Mouse (Mus musculus): ENCODE measurements around the gene Uhrf2. TPM values are rescaled to one million over a fixed set of nuclear protein-coding genes. Genes with fewer than 3 reads are reported as not detected.

Uhrf2 gene
- 50.1 and 54.6 TPM in 2 replicates for polyA plus RNA-seq (2014; fragmentation: Nextera tagmentation; extraction: Ambion mirVana)

GRCm38 (mm10) chr19:30029894-30030635, at the start of gene Uhrf2:
Gene Uhrf2, plus strand, starts transcription at chr19:30030513.
- H3K27me3 ChIP-seq (ENCODE audit: control insufficient read depth, insufficient read depth, low read length), result no peaks in the 10 kb centered on the region
- peak within 1 kb of the TSS; percentile 99 for H3K9ac ChIP-seq (ENCODE audit: low read length)
- H3K4me1 ChIP-seq (ENCODE audit: control insufficient read depth in 2 of 2, insufficient read depth in 2 of 2, low read length in 2 of 2), result peaks cover under 1 to 21% of the 10 kb centered on the region in 2 experiments
- peak within 1 kb of the TSS; percentile 94 to 99 for H3K4me3 ChIP-seq (ENCODE audit: control insufficient read depth in 1 of 2, insufficient read depth in 1 of 2, low read depth in 1 of 2, low read length in 2 of 2)
- peak; percentile 96 for ATAC-seq (ENCODE audit: insufficient number of reproducible peaks, insufficient read depth, low FRiP score, low read depth)
- H3K36me3 ChIP-seq (ENCODE audit: control insufficient read depth, insufficient read depth, low read length), result no peaks in the 10 kb centered on the region
- 3% methylated on average over 71 of the region's 74 CpGs for WGBS
- H3K9me3 ChIP-seq (ENCODE audit: control insufficient read depth, low read length), result no peaks in the 10 kb centered on the region
- H3K4me2 ChIP-seq (ENCODE audit: low read length), result peak within 1 kb of the TSS; percentile 86
- H3K27ac ChIP-seq (replicated peaks in 1 of 2; ENCODE audit: control insufficient read depth in 1 of 2, insufficient read depth in 1 of 2, low read depth in 2 of 2, low read length in 2 of 2), result peak within 1 kb of the TSS; percentile 93 to 95

- no peak for ATAC-seq (ENCODE audit: insufficient number of reproducible peaks, insufficient read depth, low FRiP score, low read depth)
These were observed 45.9 kb upstream of the Uhrf2 start for GRCm38 (mm10) chr19:29984208-29985005.

GRCm38 (mm10) chr19:29986464-29987091, 43.7 kb upstream of the Uhrf2 start:
- no peaks in the 10 kb centered on the region for H3K27me3 ChIP-seq (ENCODE audit: control insufficient read depth, insufficient read depth, low read length)
- H3K27ac ChIP-seq (replicated peaks in 1 of 2; ENCODE audit: control insufficient read depth in 1 of 2, insufficient read depth in 1 of 2, low read depth in 2 of 2, low read length in 2 of 2), result peak overlapping the region in 1 of 2 experiments; percentile 3; a peak in 1 of 4 replicates
- peak overlapping the region; percentile 50 for H3K4me2 ChIP-seq (ENCODE audit: low read length)
- no peak overlapping the region for H3K4me3 ChIP-seq (ENCODE audit: control insufficient read depth in 1 of 2, insufficient read depth in 1 of 2, low read depth in 1 of 2, low read length in 2 of 2)
- peak overlapping the region; percentile 8; the same call in 1 of the 2 replicates for H3K9ac ChIP-seq (ENCODE audit: low read length)
- WGBS, result 37% methylated on average over 12 of the region's 12 CpGs
- no peaks in the 10 kb centered on the region for H3K36me3 ChIP-seq (ENCODE audit: control insufficient read depth, insufficient read depth, low read length)
- 0 out of 4 replicates have a peak, but pooled peaks cover 2 to 4% of the 10 kb centered on the region in 2 experiments for H3K4me1 ChIP-seq (ENCODE audit: control insufficient read depth in 2 of 2, insufficient read depth in 2 of 2, low read length in 2 of 2)
- ATAC-seq (ENCODE audit: insufficient number of reproducible peaks, insufficient read depth, low FRiP score, low read depth), result no peak
- no peaks in the 10 kb centered on the region for H3K9me3 ChIP-seq (ENCODE audit: control insufficient read depth, low read length)

More at GRCm38 (mm10) chr19:29984208-29985005, 45.9 kb upstream of the Uhrf2 start:
- no peaks in the 10 kb centered on the region for H3K36me3 ChIP-seq (ENCODE audit: control insufficient read depth, insufficient read depth, low read length)
- H3K9me3 ChIP-seq (ENCODE audit: control insufficient read depth, low read length), result no peaks in the 10 kb centered on the region
- H3K9ac ChIP-seq (ENCODE audit: low read length), result no peak overlapping the region
- no peak overlapping the region for H3K4me2 ChIP-seq (ENCODE audit: low read length)
- H3K27me3 ChIP-seq (ENCODE audit: control insufficient read depth, insufficient read depth, low read length), result no peaks in the 10 kb centered on the region
- H3K27ac ChIP-seq (replicated peaks in 1 of 2; ENCODE audit: control insufficient read depth in 1 of 2, insufficient read depth in 1 of 2, low read depth in 2 of 2, low read length in 2 of 2), result no peak overlapping the region
- 0 out of 4 replicates have a peak, but pooled peaks cover 2 to 4% of the 10 kb centered on the region in 2 experiments for H3K4me1 ChIP-seq (ENCODE audit: control insufficient read depth in 2 of 2, insufficient read depth in 2 of 2, low read length in 2 of 2)
- WGBS, result 70% methylated on average over 16 of the region's 16 CpGs
- H3K4me3 ChIP-seq (ENCODE audit: control insufficient read depth in 1 of 2, insufficient read depth in 1 of 2, low read depth in 1 of 2, low read length in 2 of 2), result no peak overlapping the region

GRCm38 (mm10) chr19:30000406-30001365, 29.6 kb upstream of the Uhrf2 start:
- no peaks in the 10 kb centered on the region for H3K4me1 ChIP-seq (ENCODE audit: control insufficient read depth in 2 of 2, insufficient read depth in 2 of 2, low read length in 2 of 2)
- no peak overlapping the region for H3K9ac ChIP-seq (ENCODE audit: low read length)
- no peaks in the 10 kb centered on the region for H3K27me3 ChIP-seq (ENCODE audit: control insufficient read depth, insufficient read depth, low read length)
- no peaks in the 10 kb centered on the region for H3K9me3 ChIP-seq (ENCODE audit: control insufficient read depth, low read length)
- no peaks in the 10 kb centered on the region for H3K36me3 ChIP-seq (ENCODE audit: control insufficient read depth, insufficient read depth, low read length)
- no peak overlapping the region for H3K27ac ChIP-seq (replicated peaks in 1 of 2; ENCODE audit: control insufficient read depth in 1 of 2, insufficient read depth in 1 of 2, low read depth in 2 of 2, low read length in 2 of 2)
- no peak overlapping the region for H3K4me3 ChIP-seq (ENCODE audit: control insufficient read depth in 1 of 2, insufficient read depth in 1 of 2, low read depth in 1 of 2, low read length in 2 of 2)
- no peak for ATAC-seq (ENCODE audit: insufficient number of reproducible peaks, insufficient read depth, low FRiP score, low read depth)
- 58% methylated on average over 12 of the region's 12 CpGs for WGBS
- no peak overlapping the region for H3K4me2 ChIP-seq (ENCODE audit: low read length)

- Histone ChIP-seq H3K27me3 (ENCODE audit: control insufficient read depth, insufficient read depth, low read length) (no peaks in the 10 kb centered on the region), H3K4me2 (ENCODE audit: low read length) (no peak overlapping the region), H3K4me3 (ENCODE audit: control insufficient read depth in 1 of 2, insufficient read depth in 1 of 2, low read depth in 1 of 2, low read length in 2 of 2) (no peak overlapping the region), H3K9ac (ENCODE audit: low read length) (no peak overlapping the region), H3K36me3 (ENCODE audit: control insufficient read depth, insufficient read depth, low read length) (no peaks in the 10 kb centered on the region), H3K27ac (replicated peaks in 1 of 2; ENCODE audit: control insufficient read depth in 1 of 2, insufficient read depth in 1 of 2, low read depth in 2 of 2, low read length in 2 of 2) (no peak overlapping the region), H3K9me3 (ENCODE audit: control insufficient read depth, low read length) (no peaks in the 10 kb centered on the region), H3K4me1 (ENCODE audit: control insufficient read depth in 2 of 2, insufficient read depth in 2 of 2, low read length in 2 of 2) (no peaks in the 10 kb centered on the region)
- no peak for ATAC-seq (ENCODE audit: insufficient number of reproducible peaks, insufficient read depth, low FRiP score, low read depth)
- 82% methylated on average over 6 of the region's 6 CpGs for WGBS
These were observed 28.8 kb upstream of the Uhrf2 start for GRCm38 (mm10) chr19:30001550-30001949.

- H3K4me1 ChIP-seq (ENCODE audit: control insufficient read depth in 2 of 2, insufficient read depth in 2 of 2, low read length in 2 of 2), result no peaks in the 10 kb centered on the region
- no peak within 1 kb of the TSS for H3K9ac ChIP-seq (ENCODE audit: low read length)
- H3K4me3 ChIP-seq (ENCODE audit: control insufficient read depth in 1 of 2, insufficient read depth in 1 of 2, low read depth in 1 of 2, low read length in 2 of 2), result no peak within 1 kb of the TSS
- no peak within 1 kb of the TSS for H3K27ac ChIP-seq (replicated peaks in 1 of 2; ENCODE audit: control insufficient read depth in 1 of 2, insufficient read depth in 1 of 2, low read depth in 2 of 2, low read length in 2 of 2)
- H3K36me3 ChIP-seq (ENCODE audit: control insufficient read depth, insufficient read depth, low read length), result no peaks in the 10 kb centered on the region
- no peaks in the 10 kb centered on the region for H3K9me3 ChIP-seq (ENCODE audit: control insufficient read depth, low read length)
- H3K4me2 ChIP-seq (ENCODE audit: low read length), result no peak within 1 kb of the TSS
- H3K27me3 ChIP-seq (ENCODE audit: control insufficient read depth, insufficient read depth, low read length), result no peaks in the 10 kb centered on the region
- 88% methylated on average over 9 of the region's 9 CpGs for WGBS
- ATAC-seq (ENCODE audit: insufficient number of reproducible peaks, insufficient read depth, low FRiP score, low read depth), result no peak
These were observed 26.7 kb upstream of the Uhrf2 start, which contains the start of gene Trpd52l3 for GRCm38 (mm10) chr19:30003621-30004020. Gene Trpd52l3, plus strand, starts transcription at chr19:30003790.

Measured in heart, embryonic 14.5 days (tissue).